Mouse (Mus musculus): Measurements from ENCODE around the gene 1700080E11Rik.
"Not testable (repeated sequence)": the region's sequence is repeated elsewhere in the genome, so short reads cannot be mapped to it uniquely, and the experiment has no call there.

Gene 1700080E11Rik

GRCm38 (mm10) chr9:105144992-105145391 is at the start of gene 1700080E11Rik:
Gene 1700080E11Rik (minus strand): TSS chr9:105145092.
- no peak for DNase-seq (ENCODE audit: low spot score in 2 of 2)

- no peak for DNase-seq (ENCODE audit: low spot score in 2 of 2)
Measured at GRCm38 (mm10) chr9:105186725-105187124, 41.8 kb upstream of the 1700080E11Rik start.

GRCm38 (mm10) chr9:105182392-105182791 is 37.5 kb upstream of the 1700080E11Rik start:
- DNase-seq (ENCODE audit: low spot score in 2 of 2), result no peak

- DNase-seq (ENCODE audit: low spot score in 2 of 2), result no peak
Measured at GRCm38 (mm10) chr9:105139204-105139603, 5.7 kb downstream of the 1700080E11Rik start.

GRCm38 (mm10) chr9:105136404-105136803 is 8.5 kb downstream of the 1700080E11Rik start:
- DNase-seq (ENCODE audit: low spot score in 2 of 2), result no peak

- DNase-seq (ENCODE audit: low spot score in 2 of 2), result no peak
Measured at GRCm38 (mm10) chr9:105134536-105134935, 10.4 kb downstream of the 1700080E11Rik start.

- DNase-seq (ENCODE audit: low spot score in 2 of 2), result no peak
Measured at GRCm38 (mm10) chr9:105132002-105132367, 12.9 kb downstream of the 1700080E11Rik start.

GRCm38 (mm10) chr9:105131253-105132001 is 13.5 kb downstream of the 1700080E11Rik start, which contains the start of gene Nudt16:
Gene Nudt16 (minus strand): TSS chr9:105131824.
- DNase-seq (ENCODE audit: low spot score in 2 of 2), result peak; percentile 88

- DNase-seq (ENCODE audit: low spot score in 2 of 2), result no peak
Measured at GRCm38 (mm10) chr9:105130331-105130730, 14.6 kb downstream of the 1700080E11Rik start.

- not testable (repeated sequence) for DNase-seq (ENCODE audit: low spot score in 2 of 2)
Measured at GRCm38 (mm10) chr9:105125206-105125605, 19.7 kb downstream of the 1700080E11Rik start.

- DNase-seq (ENCODE audit: low spot score in 2 of 2), result no peak
Measured at GRCm38 (mm10) chr9:105103893-105104292, 41.0 kb downstream of the 1700080E11Rik start.

GRCm38 (mm10) chr9:105101911-105102310 is 43.0 kb downstream of the 1700080E11Rik start:
- no peak for DNase-seq (ENCODE audit: low spot score in 2 of 2)

- DNase-seq (ENCODE audit: low spot score in 2 of 2), result peak; percentile 68 to 69
Measured at GRCm38 (mm10) chr9:105100807-105101570, 43.9 kb downstream of the 1700080E11Rik start.
